Mouse (Mus musculus): ENCODE data around the gene Aebp2. TPM values are rescaled to one million over a fixed set of nuclear protein-coding genes. Genes with fewer than 3 reads are reported as not detected.
"Not testable (repeated sequence)": the region's sequence is repeated elsewhere in the genome, so short reads cannot be mapped to it uniquely, and the experiment has no call there.

Aebp2 gene
- total RNA-seq, 2 experiments from 2014 or later, result 55.3 to 64.4 TPM

DNA sequence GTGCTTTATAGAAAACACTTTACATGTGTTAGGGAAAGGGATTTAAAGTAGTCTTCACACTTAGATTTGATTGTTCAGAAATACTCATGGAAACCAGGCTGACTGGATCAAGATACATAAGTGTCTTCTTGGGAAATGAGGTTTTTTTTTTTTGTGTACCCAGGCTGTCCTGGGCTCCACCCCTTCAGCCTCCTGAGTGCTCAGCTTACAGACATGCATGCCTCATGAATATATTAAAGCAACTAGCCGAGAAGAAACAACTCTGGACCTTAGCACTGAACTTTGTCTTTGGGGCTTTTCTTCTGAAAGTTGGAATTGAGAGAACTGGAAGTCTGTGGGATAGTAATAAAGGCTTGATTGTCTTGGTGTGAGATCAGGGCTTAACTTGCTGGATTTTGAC is 27.3 kb downstream of the Aebp2 start:
- DNase-seq (ENCODE audit: low spot score in 2 of 2), result no peak

DNA sequence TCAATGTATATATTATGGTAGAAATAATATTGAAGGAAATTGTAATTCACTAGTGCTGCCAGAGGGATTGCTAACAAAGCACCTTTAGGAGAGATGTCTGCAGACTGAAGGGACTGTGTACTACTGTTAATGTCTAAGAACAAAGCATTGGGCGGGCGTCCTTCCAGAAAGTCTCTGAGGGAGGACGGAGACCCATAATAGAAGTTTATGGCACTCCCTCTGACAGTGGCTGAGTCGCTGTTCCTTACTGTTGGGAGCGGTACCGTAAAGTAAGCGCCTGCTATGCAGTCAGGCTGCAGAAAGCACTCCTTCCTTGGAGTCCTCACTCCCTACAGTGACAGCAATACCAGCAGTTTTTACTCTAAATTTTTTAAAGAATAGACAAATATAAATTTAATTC is 29.5 kb downstream of the Aebp2 start:
- DNase-seq (ENCODE audit: low spot score in 2 of 2), result no peak

DNA sequence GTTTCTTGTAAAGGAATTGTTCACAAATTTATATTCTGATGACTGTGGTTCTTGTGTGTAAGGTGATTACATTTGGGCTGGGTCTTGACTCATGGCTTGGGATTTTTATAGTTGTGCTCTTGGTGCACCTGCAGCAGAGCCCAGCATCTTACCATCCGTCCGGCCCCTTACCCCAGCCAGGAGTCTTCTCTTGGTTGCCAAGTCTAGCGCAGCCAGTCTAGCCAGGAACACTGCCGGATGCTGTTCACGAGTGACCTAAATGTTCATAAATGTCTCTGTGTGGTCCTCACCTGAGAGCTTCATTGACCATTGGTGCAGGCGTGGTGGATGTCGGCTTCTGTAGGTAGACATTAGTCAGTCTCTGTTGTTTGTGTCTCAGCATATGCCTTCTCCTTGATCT is 33.0 kb downstream of the Aebp2 start:
- no peak for DNase-seq (ENCODE audit: low spot score in 2 of 2)

DNA sequence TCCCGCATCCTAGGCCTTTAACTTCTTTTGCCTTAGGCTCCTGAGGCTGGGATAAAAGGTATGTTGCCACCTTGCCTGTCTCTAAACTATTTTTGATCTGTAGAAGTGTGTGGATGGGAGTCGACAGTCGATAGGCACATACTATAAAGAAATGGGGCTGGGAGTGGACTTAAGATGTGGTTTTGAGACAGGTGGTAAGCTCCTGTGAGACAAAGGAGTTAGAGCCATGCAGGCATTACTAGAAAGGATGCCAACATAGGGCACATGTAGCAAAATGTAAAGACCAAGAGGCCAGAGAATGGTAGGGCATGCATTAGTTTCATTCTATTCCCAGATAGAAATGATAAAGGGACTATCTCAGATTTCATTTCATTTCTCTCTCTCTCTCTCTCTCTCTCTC is 34.5 kb downstream of the Aebp2 start:
- no peak for DNase-seq (ENCODE audit: low spot score in 2 of 2)

DNA sequence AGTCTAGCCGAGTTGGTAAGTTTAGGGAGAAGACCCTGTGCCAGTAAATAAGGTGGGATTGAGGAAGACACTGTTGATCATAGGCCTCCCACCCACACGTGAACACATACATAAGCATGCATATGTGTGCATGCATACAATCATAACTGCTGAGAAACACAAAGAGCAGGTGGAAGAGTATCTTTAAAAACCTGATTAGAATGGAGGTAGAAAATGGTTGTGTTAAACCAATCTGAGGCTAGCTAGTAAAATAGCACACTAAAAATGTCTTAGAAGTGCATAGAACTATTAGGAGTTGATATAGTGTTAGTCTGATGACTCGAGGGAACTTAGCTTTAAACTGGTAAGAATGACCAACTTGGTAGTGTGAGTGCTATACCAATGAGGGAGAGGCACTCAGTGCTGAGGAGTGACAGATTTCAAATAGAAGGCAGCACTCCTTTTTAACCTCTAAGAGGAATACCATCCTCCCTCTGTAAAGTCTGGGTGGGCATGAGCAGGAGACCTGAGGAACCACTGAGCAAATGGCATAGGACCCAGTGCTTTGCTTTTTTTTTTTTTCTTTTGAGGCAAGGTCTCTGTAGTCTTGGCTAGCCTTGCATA is 35.6 kb downstream of the Aebp2 start:
- no peak for DNase-seq (ENCODE audit: low spot score in 2 of 2)

DNA sequence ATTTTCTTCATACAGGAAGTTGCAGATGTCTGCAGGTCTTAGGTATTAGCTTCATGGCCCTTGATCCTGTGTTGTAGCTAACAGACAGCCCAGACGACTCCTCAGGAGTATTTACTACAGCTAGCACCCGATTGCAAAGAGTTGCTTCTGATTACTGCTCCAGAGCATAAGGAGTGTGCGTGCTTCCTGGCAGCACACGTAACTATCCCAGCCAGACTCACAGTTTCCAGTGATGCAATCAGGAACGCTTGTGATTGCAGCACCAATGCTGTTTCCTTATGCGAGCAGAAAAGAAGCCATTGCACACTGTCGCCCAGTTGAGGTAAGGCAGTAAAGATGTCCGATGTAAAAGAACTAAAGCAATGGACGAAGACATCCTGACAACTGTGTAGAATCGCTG is 38.6 kb downstream of the Aebp2 start:
- DNase-seq (ENCODE audit: low spot score in 2 of 2), result no peak

DNA sequence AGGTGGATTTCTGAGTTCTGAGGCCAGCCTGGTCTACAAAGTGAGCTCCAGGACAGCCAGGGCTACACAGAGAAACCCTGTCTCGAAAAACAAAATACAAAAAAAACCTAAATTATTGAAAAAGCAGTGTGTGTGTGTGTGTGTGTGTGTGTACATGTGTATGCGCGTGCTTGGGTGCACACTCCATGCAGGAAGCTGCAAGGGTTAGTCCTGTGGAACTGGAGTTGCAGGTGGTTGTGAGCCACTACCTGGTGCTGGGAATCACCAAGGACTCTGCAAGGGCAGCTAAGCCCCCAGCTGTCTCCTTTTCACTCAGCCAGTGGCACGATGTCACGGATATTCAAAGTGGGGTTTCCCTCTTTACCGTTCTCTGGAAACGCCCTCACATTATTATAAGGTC is 39.3 kb downstream of the Aebp2 start:
- DNase-seq (ENCODE audit: low spot score in 2 of 2), result no peak

DNA sequence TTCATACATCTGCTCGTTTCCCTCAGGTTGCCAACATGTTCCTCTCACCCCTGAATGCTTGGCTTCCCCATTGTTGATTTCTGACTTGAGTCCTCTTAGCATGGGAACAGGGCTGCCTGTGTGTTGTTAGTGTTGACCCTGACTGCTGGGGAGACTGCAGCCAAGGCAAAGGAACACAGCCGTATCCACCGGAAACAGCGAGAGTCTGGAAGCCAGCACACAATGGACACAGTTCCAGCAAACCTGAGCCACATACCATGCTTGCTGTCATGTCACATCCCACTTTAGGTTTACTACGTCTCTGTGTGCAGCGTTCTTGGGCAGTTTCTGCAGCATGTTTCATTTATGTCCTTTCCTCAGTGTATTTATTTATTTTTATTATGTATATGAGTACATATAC is 39.8 kb downstream of the Aebp2 start:
- no peak for DNase-seq (ENCODE audit: low spot score in 2 of 2)

DNA sequence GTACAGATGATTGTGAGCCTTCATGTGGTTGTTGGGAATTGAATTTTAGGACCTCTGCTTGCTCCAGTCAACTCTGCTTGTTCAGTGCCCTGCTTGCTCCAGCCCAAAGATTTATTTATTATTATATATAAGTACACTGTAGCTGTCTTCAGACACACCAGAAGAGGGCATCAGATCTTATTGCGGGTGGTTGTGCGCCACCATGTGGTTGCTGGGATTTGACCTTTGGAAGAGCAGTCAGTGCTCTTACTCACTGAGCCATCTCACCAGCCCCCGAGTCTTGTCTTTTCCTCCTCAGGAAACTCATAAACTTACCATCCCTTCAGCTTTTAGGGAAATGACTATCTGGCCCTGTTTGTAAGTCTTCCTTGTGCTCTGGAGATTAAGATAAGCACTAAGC is 40.2 kb downstream of the Aebp2 start:
- DNase-seq (ENCODE audit: low spot score in 2 of 2), result not testable (repeated sequence)

DNA sequence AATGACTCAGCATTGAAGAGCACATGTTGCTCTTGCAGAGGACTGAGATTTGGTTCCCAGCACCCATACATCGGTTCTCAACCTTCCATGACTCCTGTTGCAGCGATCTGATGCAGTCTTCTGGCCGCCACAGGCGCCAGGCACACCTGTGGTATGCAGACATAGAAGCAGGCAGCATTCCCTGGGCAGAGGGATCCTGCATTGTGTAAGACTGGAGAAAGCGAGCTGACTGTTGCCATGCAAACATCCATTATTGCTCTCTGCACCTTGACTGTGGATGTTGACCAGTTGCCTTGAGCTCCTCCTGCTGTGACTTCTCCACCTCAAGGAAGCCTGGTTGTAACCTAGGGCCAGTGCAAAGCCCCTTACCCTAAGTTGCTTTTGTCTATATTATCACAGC is 42.1 kb downstream of the Aebp2 start:
- DNase-seq (ENCODE audit: low spot score in 2 of 2), result no peak

DNA sequence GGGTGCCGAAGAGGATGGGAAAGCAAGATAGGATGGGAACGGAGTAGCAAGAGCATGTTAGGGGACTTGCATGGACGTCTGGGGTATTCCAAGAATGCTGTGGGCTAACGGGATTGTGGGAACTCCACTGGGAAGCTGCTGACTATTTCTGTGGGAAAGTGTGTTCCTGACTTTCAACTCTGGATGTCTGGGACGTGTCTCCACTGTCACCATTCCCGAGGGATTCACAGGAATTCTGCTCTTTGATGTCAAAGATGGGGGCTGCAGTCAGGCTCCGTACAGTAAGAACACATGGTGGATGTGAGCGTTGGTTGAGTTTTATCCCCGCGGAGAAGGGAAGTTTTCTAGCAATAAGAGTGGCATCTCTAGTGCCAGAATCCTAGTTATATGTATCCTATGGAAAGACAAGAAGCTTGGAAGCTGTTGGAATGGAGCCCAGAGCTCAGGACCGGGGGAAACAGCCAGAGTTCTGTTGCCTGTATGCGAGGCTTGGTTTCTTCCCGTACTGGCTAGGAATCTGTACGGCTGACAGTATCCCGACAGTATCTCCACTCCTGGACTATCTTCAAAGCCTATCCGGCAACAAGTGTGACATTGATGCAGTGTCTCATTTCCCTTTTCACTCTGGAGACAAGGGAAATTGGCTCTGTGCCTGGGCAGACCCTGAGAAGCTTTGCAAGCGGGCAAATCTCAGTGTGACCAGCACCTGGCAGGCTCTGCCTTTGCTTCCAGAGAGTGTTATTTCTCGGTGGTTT is 44.2 kb downstream of the Aebp2 start:
- no peak for DNase-seq (ENCODE audit: low spot score in 2 of 2)

DNA sequence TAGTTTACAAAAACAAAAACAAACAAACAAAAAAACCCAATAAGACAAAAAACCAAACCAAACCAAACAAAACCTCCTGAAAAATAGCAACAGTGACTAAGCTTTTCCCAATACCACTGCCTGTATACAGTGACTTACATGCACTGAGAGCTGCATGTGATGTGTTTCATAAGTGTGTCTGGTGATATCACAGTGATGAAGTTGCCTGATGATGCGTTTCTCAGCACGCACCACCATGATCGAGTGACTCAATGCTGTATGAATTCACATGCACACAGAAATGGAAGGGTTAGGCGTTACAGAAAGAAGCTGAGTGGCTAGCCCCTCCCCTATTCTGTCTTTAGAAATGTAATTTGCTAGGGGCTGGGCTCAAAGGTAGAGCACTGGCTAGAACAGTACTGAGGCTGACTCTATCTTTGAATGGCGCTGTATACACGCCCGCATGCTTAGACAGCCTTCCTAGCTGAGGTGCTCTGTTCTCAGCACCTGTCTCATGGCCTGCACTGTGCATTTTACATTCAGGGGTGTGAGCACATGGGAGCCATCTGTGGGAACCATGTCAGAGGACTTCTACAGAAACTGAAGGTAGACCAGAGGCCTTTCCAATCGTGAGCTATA is 44.9 kb downstream of the Aebp2 start:
- no peak for DNase-seq (ENCODE audit: low spot score in 2 of 2)

DNA sequence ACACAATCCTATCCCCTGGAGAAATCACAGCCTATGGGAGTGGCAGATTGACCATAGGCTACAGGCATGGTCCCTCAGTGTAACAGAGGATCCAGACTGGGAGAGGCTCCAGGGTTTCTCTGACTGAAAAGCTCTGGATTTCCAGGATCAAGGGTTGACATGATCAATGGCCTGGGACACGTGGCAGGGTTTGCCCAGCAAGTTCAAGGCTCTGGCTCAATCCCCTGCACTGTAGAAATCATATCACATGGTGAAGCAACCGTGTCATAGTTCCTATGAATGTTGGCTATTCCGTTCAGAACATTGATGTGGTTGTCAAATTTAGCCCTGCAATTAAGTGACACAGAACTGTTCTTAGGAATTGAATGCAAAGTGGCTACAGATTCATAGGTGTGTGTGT is 52.0 kb downstream of the Aebp2 start:
- no peak for DNase-seq (ENCODE audit: low spot score in 2 of 2)

DNA sequence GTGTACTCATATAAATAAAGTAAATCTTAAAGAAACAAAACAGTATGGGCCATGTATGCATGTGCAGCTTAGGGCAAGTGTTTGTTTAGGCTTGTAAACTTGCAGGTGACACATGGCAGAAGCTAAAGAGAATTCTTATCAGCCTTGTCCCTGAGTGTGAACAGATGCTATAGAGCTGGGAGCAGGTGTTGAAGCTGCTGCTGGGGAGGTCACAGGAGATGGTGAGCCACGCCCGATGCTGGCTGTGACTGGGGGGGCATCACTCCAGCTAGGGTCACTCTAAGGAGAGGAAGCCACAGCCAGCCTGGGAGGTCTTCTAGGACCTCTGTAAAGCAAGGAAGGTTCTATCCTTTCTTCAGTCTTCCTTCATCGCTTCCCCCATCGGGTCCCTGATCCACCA is 53.6 kb downstream of the Aebp2 start:
- no peak for DNase-seq (ENCODE audit: low spot score in 2 of 2)

DNA sequence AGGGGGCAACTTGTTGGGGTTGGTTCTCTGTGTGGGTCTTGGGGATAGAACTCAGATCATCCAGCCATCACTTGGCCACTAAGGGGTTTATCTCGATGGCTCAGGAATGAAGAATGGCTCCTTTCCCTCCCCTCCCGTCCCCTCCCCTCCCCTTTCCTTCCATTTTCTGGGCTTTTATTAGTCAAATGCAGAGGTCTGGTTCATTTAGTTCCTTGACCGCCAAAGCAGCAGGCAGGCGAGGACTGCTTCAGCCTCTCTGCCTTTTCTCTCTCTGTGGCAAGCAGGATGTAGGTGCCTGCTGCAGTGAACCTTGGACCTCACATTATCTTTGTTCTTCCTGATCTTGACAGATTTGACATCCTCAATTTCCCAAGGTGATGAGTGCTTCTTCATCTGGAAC is 54.6 kb downstream of the Aebp2 start:
- DNase-seq (ENCODE audit: low spot score in 2 of 2), result no peak

DNA sequence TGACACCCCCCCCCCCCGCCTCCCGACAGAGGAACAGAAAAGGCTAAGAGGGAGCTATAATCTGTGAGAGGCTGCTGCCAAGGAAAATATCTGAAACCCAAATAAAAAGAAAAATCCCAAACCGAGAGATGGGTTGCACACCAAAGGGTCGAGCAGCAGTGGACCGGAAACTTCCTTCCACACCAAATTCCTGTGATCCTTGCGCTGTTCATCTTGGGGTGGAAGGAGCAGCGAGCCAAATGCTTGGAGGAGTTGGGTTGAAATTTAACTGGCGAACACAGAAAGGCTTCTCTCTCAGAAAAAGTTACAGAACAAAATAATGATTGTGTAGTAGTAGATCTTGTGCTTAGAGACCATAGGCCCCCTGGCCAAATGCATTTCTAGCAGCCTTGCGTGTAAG is 55.5 kb downstream of the Aebp2 start:
- no peak for DNase-seq (ENCODE audit: low spot score in 2 of 2)

DNA sequence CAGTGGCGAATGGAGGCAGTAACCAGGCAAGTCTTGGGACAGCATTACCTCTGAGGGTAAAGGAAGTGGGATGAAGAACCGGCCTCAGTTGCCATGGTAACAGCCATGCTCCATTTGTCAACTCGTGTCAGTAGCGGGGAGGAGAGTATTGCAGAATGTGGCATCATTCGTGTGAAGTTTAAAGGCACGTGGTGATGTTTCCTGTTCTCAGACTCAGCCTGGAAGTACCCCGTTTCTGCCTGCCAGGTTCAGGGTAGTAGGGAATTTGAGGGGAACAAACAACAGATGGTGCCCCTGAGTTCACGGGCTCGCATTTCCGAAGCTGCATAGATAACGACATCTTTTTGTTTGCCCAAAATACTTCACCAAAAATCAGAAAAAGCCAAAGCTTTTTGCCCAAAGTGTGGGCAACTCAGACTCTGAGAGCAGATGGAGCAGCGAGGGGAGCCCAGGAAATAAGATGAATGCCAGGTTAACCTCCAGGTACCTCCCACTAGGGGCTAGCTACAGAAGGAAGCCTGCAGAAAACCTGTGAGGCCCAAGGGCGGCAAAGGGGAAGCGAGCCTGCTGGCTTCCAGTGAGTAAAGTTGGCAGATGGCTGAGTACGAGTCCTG is 56.3 kb downstream of the Aebp2 start:
- peak in 1 of 2 experiments; percentile 67 for DNase-seq (ENCODE audit: low spot score in 2 of 2)

DNA sequence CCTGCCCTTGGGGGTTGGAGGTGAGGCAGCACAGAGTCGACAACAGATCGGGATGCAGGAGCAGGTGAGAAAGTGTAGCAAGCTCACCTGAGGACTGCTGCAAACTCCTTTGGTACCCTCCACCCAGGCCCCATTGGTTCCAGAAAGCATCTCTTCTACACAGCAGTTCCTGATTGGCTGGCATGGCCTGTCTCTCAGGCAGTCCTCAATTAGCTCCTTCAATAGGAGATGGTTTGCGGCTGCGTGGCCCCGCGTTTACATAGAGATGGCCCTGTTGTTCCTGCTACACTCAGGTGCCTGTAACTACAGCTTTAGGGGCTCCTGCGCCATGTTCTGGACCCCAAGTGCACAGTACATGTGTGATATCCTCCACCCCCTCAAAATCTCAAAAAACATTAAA is 58.2 kb downstream of the Aebp2 start:
- no peak for DNase-seq (ENCODE audit: low spot score in 2 of 2)

DNA sequence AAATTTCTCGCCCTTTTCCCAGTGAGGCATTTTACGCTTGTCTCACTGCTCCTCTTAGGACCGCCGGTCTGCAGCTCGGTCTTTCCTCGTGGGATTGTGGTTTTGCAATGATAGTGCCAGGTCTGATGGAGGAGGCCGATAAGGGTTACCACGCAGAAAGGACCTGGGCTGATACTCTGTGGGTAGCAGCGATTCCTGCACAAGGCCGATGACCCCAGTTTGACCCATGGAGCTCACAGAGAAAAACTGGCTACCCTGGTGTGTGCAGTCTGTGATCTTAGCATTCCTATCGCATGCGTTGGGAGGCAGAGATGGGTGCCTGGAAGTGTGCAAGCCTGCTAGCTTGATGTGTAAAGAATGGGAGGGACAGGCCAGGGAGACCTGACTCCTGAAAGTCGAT is 60.4 kb downstream of the Aebp2 start:
- no peak for DNase-seq (ENCODE audit: low spot score in 2 of 2)

DNA sequence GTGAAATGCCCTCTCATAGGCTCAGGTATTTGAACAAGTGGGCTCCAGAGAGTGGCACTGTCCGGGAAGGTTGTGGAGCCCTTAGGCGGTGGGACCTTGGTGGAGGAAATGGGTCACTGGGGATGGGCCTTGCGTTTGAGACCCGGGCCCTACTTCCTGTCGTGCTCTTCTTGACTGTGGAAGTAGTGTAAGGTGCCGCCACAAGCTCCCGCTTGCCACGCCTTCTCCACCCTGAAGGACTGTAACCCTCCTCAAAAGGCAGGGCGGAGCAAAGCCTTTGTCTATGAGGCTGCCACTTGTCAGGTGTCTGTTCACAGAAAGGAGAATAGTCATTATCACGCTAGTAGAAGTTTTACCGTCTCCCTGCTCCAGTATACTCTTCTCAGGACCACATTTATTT is 61.9 kb downstream of the Aebp2 start:
- DNase-seq (ENCODE audit: low spot score in 2 of 2), result no peak

DNA sequence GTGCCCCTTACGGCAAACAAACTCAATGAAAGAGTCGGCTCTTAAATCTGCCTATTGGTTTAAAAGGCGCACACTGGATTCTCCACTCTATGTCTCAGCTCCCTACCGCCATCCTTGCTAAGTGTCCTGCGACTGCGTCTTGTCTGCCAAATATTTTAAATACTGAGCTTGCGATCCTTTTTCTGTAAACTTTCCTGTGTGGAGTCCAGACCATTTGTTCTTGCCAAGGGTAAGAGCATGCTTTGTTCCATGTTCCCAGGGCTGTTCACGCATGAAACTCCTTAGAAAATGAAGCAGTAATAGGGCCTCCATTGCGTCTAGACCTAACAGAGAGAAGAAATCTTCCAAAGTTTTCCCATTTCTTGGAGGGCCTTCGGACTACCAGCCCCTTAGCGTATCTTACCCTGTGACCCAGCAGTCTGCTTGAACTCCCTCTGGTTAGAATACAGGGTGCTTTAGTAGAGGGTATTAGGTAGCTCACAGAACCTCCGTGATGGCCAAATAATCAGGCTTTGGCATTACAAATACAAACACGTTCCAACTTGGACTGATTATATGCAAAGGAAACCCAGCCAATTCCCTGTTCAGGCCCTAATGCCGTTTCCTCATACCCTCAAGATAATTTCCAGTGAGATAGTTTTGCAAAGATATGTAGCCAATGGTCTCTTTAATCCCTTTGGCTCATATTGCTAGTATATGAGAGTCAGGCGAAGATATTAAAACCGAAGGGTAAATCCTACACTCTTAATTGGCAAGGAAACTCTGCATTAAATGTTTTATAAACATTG is 67.3 kb downstream of the Aebp2 start:
- no peak for DNase-seq (ENCODE audit: low spot score in 2 of 2)

DNA sequence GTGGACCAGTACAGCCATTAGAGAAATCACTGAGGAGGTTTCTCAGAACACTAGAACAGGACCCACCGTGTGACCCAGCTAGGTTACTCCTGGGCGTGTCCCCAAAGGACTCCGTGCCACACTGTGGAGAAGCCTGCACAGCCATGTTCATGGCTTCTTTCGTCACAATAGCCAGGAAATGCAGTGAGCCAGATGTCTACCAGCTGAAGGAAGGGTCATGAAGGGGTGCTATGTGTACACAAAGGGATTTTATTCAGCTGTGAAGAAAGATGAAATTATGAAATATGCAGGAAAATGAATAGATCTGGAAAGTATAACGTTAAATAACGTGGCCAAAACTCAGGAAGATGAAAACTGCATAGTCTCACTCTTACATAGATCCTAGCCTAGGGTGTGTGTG is 69.7 kb downstream of the Aebp2 start:
- DNase-seq (ENCODE audit: low spot score in 2 of 2), result no peak
